Mouse (Mus musculus): ENCODE measurements around the gene Tsku.

DNA sequence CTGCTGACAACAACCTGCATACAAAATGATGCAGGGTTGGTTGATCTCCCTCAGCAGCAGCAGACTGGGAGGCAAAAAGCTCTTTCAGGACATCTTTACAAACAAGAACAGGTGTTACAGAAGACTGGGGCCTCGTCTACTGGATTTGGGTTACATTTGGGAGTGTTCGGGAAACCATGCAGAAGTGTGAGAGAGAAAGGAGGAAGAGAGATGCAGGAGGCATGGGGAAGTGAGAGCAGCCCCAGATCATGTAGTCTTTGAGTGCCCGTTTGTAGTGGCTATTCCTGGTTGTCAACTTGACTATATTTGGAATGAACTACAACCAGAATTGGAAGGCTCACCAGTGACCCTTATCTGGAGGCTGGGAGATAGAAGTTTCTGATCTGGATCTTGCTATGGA is 38.7 kb downstream of the Tsku start:
- no peak for TF ChIP-seq POLR2A (IDR thresholded peaks at IDR 0.05; ENCODE audit: extremely low read depth, insufficient read depth, low read length)
- no peak for TF ChIP-seq CTCF (IDR thresholded peaks at IDR 0.05; ENCODE audit: extremely low read depth, insufficient read depth, low read length)

Data from cortical plate, adult 2 months (tissue).